Mouse (Mus musculus): ENCODE measurements at regions not wholly inside any gene's neighbourhood (a gene's known extent, or its start where the extent isn't known, plus 50 kb on each side); places are given as distances from the start of the nearest gene placed in this dataset.
A peak's percentile ranks its signal among the peaks of the same experiment; 100 is the strongest.

GRCm38 (mm10) chr11:44089514-44089913 lies 188.5 kb upstream of the Adra1b start:
- Histone ChIP-seq H3K27ac (ENCODE audit: insufficient read depth, low read depth, low read length) (no peak overlapping the region), H3K4me1 (ENCODE audit: control insufficient read depth, insufficient read depth, low read length) (no peaks in the 10 kb centered on the region), H3K27me3 (replicated peaks; ENCODE audit: control insufficient read depth, insufficient read depth, low read length) (no peaks in the 10 kb centered on the region), H3K4me3 (ENCODE audit: insufficient read depth, low read depth, low read length) (no peak overlapping the region), H3K36me3 (ENCODE audit: control insufficient read depth, insufficient read depth, low read length) (no peaks in the 10 kb centered on the region)
- 86% methylated on average over 9 of the region's 9 CpGs for WGBS
- no peak for DNase-seq
- TF ChIP-seq POLR2A (IDR thresholded peaks at IDR 0.05; ENCODE audit: low read depth, low read length), result no peak
- TF ChIP-seq CTCF (conservative IDR thresholded peaks at IDR 0.05; ENCODE audit: insufficient read depth, insufficient read length, low read depth, low read length), result no peak

- H3K4me1 ChIP-seq (ENCODE audit: control insufficient read depth, insufficient read depth, low read length), result no peaks in the 10 kb centered on the region
- no peak overlapping the region for H3K27ac ChIP-seq (ENCODE audit: insufficient read depth, low read depth, low read length)
- peak; percentile 28 for DNase-seq
- TF ChIP-seq POLR2A (IDR thresholded peaks at IDR 0.05; ENCODE audit: low read depth, low read length) (no peak), CTCF (conservative IDR thresholded peaks at IDR 0.05; ENCODE audit: insufficient read depth, insufficient read length, low read depth, low read length) (no peak)
- H3K36me3 ChIP-seq (ENCODE audit: control insufficient read depth, insufficient read depth, low read length), result no peaks in the 10 kb centered on the region
- 32% methylated on average over 4 of the region's 4 CpGs for WGBS
- no peaks in the 10 kb centered on the region for H3K27me3 ChIP-seq (replicated peaks; ENCODE audit: control insufficient read depth, insufficient read depth, low read length)
- no peak overlapping the region for H3K4me3 ChIP-seq (ENCODE audit: insufficient read depth, low read depth, low read length)
These were observed 194.3 kb upstream of the Adra1b start for GRCm38 (mm10) chr11:44095280-44095679.

DNA sequence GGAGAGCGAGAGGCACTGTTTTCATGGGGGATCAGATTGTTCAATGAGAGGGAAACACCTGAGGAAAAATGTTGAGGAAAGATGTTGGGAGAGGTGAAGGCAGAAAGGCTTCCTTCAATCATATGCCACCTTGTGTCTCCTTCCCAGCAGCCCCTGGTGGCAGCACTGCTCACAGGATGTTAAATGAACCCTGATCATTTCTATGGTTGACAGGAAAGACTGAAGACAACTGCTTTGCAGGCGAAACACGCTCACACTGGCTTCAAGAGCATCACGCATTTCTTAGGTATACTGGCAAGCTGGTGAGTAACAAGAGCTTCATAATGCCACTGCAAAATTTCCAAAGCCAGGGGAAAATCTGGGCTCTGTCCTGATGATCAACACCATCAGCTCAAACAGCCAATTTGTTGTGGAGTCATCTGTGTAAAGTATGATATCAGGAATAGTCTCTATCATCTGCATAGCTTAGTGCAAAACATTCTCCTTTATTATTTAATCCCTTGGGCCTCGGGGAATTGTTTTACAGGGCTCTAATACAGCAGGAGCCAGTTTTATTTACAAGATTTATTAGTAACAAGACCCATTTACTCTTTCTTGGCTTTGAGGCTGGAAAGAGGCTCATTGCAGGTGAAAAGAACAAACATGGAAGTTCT lies 202.3 kb upstream of the Adra1b start:
- DNase-seq, result no peak
- H3K4me3 ChIP-seq (ENCODE audit: insufficient read depth, low read depth, low read length), result no peak overlapping the region
- WGBS, result 73% methylated on average over 5 of the region's 5 CpGs
- TF ChIP-seq POLR2A (IDR thresholded peaks at IDR 0.05; ENCODE audit: low read depth, low read length), result no peak
- TF ChIP-seq CTCF (conservative IDR thresholded peaks at IDR 0.05; ENCODE audit: insufficient read depth, insufficient read length, low read depth, low read length), result no peak
- no peaks in the 10 kb centered on the region for H3K27me3 ChIP-seq (replicated peaks; ENCODE audit: control insufficient read depth, insufficient read depth, low read length)
- no peak overlapping the region for H3K27ac ChIP-seq (ENCODE audit: insufficient read depth, low read depth, low read length)
- H3K4me1 ChIP-seq (ENCODE audit: control insufficient read depth, insufficient read depth, low read length), result no peaks in the 10 kb centered on the region
- H3K36me3 ChIP-seq (ENCODE audit: control insufficient read depth, insufficient read depth, low read length), result no peaks in the 10 kb centered on the region

DNA sequence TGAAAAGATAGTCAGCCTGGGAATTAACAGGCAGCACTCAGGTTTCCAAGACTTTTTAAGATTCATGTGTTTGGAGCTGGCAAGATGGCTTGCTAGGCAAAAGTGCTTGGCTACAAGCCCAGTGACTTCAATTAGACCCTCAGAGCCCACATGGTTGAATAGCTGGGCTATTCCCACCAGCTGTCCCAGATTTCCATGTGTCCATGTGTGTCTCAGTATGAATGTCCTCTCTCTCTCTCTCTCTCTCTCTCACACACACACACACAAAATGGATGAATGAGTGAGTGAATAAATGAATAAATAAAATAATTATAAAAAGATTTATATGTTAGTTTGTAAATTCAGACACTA lies 202.8 kb upstream of the Adra1b start:
- no peak overlapping the region for H3K4me3 ChIP-seq (ENCODE audit: insufficient read depth, low read depth, low read length)
- H3K27me3 ChIP-seq (replicated peaks; ENCODE audit: control insufficient read depth, insufficient read depth, low read length), result no peaks in the 10 kb centered on the region
- no peaks in the 10 kb centered on the region for H3K36me3 ChIP-seq (ENCODE audit: control insufficient read depth, insufficient read depth, low read length)
- DNase-seq, result no peak
- no peaks in the 10 kb centered on the region for H3K4me1 ChIP-seq (ENCODE audit: control insufficient read depth, insufficient read depth, low read length)
- H3K27ac ChIP-seq (ENCODE audit: insufficient read depth, low read depth, low read length), result no peak overlapping the region
- TF ChIP-seq POLR2A (IDR thresholded peaks at IDR 0.05; ENCODE audit: low read depth, low read length), result no peak
- no peak for TF ChIP-seq CTCF (conservative IDR thresholded peaks at IDR 0.05; ENCODE audit: insufficient read depth, insufficient read length, low read depth, low read length)

DNA sequence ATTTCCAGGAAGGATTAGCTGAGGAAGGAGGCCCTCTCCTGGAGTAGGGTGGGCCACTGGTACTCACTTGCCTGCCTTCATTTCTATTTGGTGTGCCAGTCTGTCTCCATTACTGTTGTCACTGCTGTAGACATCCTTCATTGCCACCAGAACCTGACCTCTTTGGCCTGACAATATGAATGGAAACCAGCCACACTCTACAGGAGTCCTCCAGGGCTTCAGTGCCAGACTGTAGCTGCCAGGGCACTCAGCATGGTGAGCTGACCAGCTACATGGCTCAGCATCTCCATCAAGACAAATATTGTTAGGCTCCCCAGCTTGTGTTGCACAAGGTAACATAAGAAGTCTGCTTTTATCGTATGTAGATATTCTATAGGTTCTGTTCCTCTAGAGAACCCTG lies 205.2 kb upstream of the Adra1b start:
- no peaks in the 10 kb centered on the region for H3K4me1 ChIP-seq (ENCODE audit: control insufficient read depth, insufficient read depth, low read length)
- no peak for DNase-seq
- H3K27me3 ChIP-seq (replicated peaks; ENCODE audit: control insufficient read depth, insufficient read depth, low read length), result no peaks in the 10 kb centered on the region
- WGBS, result 84% methylated on average over 1 of the region's 1 CpGs
- no peak for TF ChIP-seq POLR2A (IDR thresholded peaks at IDR 0.05; ENCODE audit: low read depth, low read length)
- TF ChIP-seq CTCF (conservative IDR thresholded peaks at IDR 0.05; ENCODE audit: insufficient read depth, insufficient read length, low read depth, low read length), result no peak
- no peak overlapping the region for H3K27ac ChIP-seq (ENCODE audit: insufficient read depth, low read depth, low read length)
- H3K4me3 ChIP-seq (ENCODE audit: insufficient read depth, low read depth, low read length), result no peak overlapping the region
- H3K36me3 ChIP-seq (ENCODE audit: control insufficient read depth, insufficient read depth, low read length), result no peaks in the 10 kb centered on the region

- H3K27me3 ChIP-seq (replicated peaks; ENCODE audit: control insufficient read depth, insufficient read depth, low read length), result no peaks in the 10 kb centered on the region
- H3K36me3 ChIP-seq (ENCODE audit: control insufficient read depth, insufficient read depth, low read length), result no peaks in the 10 kb centered on the region
- H3K27ac ChIP-seq (ENCODE audit: insufficient read depth, low read depth, low read length), result no peak overlapping the region
- TF ChIP-seq CTCF (conservative IDR thresholded peaks at IDR 0.05; ENCODE audit: insufficient read depth, insufficient read length, low read depth, low read length) (no peak), POLR2A (IDR thresholded peaks at IDR 0.05; ENCODE audit: low read depth, low read length) (no peak)
- DNase-seq, result no peak
- no peaks in the 10 kb centered on the region for H3K4me1 ChIP-seq (ENCODE audit: control insufficient read depth, insufficient read depth, low read length)
- WGBS, result 27% methylated on average over 5 of the region's 5 CpGs
- H3K4me3 ChIP-seq (ENCODE audit: insufficient read depth, low read depth, low read length), result no peak overlapping the region
These were observed 210.5 kb upstream of the Adra1b start for GRCm38 (mm10) chr11:44111525-44111924.

GRCm38 (mm10) chr11:44127088-44127487 lies 226.1 kb upstream of the Adra1b start:
- no peaks in the 10 kb centered on the region for H3K27me3 ChIP-seq (replicated peaks; ENCODE audit: control insufficient read depth, insufficient read depth, low read length)
- no peak overlapping the region for H3K4me3 ChIP-seq (ENCODE audit: insufficient read depth, low read depth, low read length)
- 72% methylated on average over 9 of the region's 9 CpGs for WGBS
- no peak for DNase-seq
- H3K27ac ChIP-seq (ENCODE audit: insufficient read depth, low read depth, low read length), result no peak overlapping the region
- no peaks in the 10 kb centered on the region for H3K4me1 ChIP-seq (ENCODE audit: control insufficient read depth, insufficient read depth, low read length)
- TF ChIP-seq CTCF (conservative IDR thresholded peaks at IDR 0.05; ENCODE audit: insufficient read depth, insufficient read length, low read depth, low read length), result no peak
- TF ChIP-seq POLR2A (IDR thresholded peaks at IDR 0.05; ENCODE audit: low read depth, low read length), result no peak
- no peaks in the 10 kb centered on the region for H3K36me3 ChIP-seq (ENCODE audit: control insufficient read depth, insufficient read depth, low read length)
